Mouse (Mus musculus) large intestine, adult 2 months (tissue): Measurements from ENCODE around the gene Krt80. TPM values are rescaled to one million over a fixed set of nuclear protein-coding genes. Genes with fewer than 3 reads are reported as not detected.
A peak's percentile ranks its signal among the peaks of the same experiment; 100 is the strongest.

Source experiments
- DNase-seq: peaks from one replicate; pipeline ENCODE4 v3.0.0-alpha.2; 2012; ENCODE audit warnings: low read depth, low spot score
- WGBS: fragments of 180-500 bp; shearing (Covaris S2); methylation state at CpG from one replicate; pipeline ENCODE4 v1.1.7; 2018; 5-methylcytosine and 5-hydroxymethylcytosine counted together
- polyA plus RNA-seq: library from polyadenylated mRNA; depleted of rRNA; stranded (reverse); fragments of >200 nt; gene quantifications from 2 replicates; pipeline ENCODE4 v1.2.3, GENCODE M21; 2012; rRNA removed

Gene Krt80
- 1.0 and 1.1 TPM in 2 replicates for polyA plus RNA-seq

DNA sequence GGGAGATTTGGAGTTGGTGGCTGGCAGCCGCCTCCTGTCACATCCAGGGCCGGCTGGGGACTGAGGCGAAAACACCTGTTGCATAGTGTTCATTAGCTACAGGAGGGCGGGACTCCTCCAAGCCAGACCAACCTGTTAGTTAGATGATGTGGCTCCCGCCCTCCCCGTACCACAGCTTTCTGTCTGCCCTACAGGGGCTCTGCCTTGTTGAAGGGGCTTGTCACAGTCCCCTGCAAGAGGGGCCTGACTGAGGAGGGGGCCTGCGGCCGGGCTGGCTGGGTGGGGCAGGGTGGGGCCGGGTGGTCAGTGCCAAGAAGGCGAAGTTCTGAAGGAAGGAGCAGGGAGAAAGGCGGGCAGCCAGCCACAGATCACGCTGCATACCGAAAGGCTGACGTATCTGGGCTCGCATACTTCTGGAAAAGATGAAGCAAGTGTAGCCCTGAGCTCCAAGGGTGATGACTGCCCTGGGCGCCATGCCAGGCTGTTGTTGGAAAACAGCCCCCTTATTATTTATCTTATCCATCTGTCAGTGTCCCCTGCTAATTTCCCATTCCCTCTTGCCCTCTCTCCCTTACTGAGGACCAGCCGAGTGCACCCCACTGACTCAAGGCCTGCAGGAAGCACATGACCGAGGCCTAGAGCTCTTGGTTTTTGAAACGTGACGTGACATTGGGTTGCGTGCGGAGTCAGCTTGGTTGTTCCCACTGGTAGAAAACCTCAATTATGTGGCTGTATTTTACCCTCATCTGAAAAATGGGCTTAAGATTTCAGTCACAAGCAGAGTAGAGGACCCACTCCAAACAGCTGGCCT is at the start of gene Krt80:
Krt80 (minus strand) TSS at position 62 of the 811 bp plus-strand sequence.
- WGBS: 21% methylated on average over 22 of the region's 22 CpGs
- no peak for DNase-seq

DNA sequence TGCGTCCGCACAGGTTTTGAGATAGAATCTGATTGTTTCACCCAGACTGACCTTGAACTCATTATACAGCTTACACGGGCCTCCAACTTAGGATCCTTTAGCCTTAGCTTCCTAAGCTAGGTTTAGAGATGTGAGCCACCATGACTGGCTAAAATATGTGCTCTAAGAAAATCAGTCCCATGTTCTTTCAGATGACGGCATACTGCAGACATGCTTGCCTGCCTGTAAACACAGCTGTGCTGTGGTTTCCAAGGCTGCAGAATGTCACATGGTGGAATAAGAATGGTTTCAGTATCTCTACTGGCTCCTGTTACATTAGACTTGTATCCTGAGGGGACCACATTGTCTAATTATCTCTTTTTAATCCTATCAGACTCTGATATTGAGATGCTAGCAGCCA is 49.0 kb upstream of the Krt80 start:
- no peak for DNase-seq
- 80% methylated on average over 4 of the region's 4 CpGs for WGBS

DNA sequence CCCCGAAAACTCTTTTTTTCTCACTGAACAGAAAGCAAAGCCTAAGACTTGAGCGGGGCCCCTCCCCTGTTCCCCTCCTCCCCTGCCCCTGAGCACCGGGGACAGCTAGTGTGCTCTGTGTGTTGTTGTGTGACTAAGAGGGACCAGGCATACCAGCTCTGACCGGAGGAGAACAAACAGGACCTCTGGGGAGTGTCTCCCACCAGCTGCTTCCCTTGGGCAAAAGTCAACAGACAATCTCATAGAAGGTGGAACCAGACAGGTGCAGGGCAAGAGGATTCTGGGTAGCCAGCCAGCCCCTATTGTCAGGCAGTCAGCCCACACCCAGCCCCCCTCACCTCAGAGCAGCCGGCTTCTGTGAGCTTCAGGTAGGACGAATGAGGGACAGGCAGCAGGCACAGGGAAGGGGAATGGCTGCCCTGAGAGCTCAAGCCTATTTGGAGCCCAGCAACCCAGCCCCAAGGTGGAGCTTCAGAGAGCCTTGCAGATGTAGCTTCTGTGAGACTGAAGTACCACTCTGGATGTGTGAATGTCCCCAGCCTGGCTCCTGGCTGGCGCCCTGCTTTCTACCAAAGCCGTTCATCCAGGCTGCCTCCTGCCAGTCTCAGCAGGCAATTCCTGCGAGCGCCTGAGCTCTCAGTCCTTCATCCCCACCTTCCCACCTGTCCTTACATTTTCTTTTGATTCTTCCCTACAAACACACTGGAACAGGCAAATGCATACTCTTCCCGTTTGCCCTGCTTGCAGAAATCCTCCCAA is 45.0 kb upstream of the Krt80 start:
- WGBS: 28% methylated on average over 11 of the region's 11 CpGs
- peak; percentile 50 for DNase-seq

DNA sequence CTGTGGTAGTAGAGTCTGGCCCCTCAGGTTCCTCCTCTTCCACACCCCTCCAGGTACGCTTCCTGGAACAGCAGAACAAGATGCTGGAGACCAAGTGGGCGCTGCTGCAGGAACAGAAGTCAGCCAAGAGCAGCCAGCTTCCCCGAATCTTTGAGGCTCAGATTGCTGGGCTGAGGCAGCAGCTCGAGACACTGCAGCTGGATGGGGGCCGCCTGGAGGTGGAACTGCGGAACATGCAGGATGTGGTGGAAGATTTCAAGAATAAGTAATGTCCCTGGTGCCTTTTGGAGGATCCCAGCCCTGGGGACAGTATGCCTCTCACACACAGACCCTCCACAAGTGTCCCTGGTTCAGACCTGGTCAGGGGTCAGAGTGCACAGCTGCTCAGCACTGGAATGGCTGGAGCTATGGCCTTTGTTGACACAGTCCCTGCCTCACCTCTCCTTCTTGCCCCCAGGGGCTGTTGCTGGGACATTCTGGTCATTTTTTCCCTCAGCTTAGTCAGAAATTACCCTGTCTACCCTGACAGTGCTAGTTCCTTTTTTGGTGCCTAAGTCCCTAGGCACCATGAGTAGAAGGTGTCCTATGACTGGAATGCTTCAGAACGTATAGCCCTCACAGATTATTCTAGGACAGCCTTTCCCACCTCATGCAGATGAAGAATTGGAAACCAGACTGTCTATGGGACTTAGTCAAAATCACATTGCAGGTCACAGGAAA is 44.1 kb upstream of the Krt80 start:
- WGBS: 35% methylated on average over 7 of the region's 7 CpGs
- DNase-seq: no peak

DNA sequence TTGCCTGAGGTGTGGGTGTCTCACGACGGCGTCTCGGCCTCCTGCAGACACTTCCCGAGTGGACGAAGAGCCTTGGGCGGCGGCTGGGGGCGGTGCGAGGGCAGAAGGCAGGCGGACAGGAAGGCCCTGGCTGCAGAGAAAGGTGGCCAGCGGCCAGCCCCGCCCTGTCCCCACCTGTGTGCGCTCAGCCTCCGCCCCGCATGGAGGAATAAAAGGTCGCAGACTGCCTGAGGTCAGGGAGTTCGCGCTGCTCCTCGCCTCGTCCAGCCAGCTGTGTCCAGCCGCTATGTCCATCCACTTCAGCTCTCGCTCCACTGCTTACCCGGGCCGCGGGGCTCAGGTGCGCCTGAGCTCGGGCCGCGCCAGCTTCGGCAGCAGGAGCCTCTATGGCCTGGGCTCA is 42.2 kb upstream of the Krt80 start:
- 15% methylated on average over 31 of the region's 31 CpGs for WGBS
- peak; percentile 64 for DNase-seq

DNA sequence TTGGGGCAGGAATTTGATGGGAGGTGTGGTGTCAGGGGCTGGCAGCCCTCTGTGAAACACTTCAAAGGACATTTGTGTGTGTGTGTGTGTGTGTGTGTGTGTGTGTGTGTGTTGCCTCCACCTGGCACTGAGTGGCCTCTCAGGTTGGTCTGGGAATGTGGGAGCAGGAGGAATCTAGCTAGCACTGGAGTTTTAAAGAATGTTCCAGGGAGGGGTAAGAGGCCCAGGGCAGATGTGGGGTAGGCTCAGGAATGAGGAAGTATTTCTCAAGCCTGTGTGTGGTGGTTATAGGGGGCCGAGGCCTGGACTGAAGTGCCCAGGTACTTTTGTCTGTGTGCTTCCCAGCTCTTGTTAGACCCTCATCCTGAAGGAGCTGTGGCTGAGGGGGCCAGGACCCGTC is 40.8 kb upstream of the Krt80 start, which contains the start of gene Krt7:
Krt7 (plus strand) TSS at position 269 of the 400 bp plus-strand sequence.
- 22% methylated on average over 2 of the region's 2 CpGs for WGBS
- no peak for DNase-seq

DNA sequence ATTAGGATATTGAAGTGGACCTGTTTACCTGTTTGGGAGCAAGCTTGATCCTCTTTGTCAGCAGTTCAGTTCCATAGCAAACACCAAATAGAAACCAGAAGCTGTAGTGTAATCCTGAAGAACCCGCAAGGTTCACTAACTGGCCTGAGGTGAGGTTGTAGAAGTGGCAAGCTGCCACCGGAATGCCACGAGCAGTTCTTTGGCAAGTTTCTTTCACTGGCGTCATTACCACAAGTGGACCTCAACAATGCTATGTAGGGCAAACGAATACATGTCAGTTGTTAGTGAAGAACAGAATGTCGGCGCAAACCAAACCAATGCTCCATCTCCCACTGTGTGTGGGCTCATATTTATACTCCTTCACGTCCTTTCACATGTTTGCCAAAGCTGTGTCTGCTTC is 28.3 kb upstream of the Krt80 start:
- WGBS: 83% methylated on average over 8 of the region's 8 CpGs
- DNase-seq: no peak

DNA sequence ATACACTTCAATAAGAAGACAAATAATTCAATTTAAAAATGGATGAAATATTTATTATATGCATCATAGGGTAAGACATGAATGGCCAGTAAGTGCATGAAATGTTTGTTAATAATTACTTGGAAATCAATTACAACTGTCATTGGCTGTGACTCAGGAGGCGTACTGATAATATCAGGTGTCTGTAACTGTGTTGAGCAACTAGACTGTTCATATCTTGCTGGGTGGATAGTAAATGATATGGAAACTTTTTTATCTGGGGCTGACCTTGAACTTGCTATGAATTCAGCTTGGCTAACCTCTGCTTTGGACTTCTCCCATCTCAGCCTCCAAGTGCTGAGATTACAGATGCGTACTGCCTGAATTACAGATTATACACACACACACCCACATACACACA is 27.7 kb upstream of the Krt80 start:
- 97% methylated on average over 2 of the region's 2 CpGs for WGBS
- DNase-seq: no peak

DNA sequence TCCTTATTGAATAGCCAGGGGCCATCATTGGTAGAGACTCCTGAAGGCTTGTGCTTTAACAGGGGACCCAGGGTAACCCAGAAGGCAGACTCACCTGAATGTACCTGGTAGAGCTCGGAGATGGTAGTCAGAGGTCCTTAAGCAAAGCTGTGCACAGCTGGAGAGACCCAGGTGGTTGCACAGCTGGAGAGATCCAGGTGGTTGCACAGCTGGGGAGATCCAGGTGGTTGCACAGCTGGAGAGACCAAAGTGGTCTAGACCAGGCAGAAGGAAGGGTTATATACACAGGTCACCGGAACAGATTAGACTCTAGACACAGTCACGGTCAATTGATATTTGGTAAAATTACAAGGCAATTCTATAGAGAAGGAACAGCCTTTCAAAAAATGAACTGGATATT is 27.0 kb upstream of the Krt80 start:
- 93% methylated on average over 3 of the region's 3 CpGs for WGBS
- DNase-seq: no peak

DNA sequence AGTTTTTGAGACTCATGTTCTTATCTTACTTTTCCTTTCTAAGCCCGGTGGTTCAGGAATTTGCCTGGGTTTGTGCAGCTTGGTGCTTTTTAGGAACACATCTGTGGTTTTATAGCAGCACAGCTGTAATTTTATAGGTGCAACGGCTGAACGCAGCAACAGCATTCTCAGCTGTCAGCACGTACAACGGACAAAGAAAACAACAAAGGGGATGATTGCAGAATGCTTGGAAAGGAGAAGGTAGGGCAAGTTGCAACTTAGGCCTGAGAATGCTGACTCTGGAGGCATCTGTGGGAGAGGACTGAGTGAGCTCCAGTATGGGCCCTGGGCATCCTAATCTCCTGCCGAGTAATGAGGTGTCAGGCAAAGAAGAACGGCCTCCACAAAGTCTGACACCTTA is 26.5 kb upstream of the Krt80 start:
- DNase-seq: no peak
- WGBS: 55% methylated on average over 7 of the region's 7 CpGs

DNA sequence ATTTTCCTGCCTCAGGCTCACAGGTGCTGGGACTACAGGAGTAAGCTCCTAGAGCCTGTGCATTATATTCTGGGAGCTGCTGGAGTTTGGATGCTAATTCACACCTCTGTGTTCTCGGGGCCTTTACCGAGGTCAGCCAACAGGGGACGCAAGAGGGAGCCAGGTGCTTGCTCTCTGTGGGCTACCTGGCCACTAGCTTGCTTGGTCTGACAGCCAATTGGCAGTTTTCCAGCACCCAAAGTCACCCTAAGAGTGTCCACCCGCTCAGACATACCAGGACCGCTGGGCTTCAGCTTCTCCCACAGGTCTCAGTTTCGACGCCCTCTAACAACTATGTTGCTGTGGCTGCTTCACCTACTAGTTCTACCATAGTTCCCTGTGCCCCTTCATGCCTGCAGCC is 24.9 kb upstream of the Krt80 start:
- 74% methylated on average over 7 of the region's 7 CpGs for WGBS
- no peak for DNase-seq

DNA sequence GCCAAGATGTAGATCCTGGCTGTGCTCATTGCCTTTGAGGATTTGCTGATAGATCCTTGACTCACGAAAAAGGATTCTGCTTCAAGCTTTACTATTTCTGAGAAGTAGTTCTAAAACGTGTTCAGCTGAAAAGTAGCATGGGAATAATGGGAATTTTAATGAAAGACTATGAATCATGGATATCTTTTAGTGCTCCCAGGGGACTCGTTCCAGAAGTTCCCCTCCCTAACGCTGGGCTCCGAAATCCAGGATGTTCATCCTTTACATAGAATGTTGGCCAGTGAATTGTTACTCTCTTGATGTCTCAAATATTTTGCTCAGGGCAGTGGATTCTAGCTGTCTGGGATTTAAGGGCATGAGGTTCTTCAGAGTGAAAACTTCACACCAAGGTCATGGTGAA is 22.3 kb upstream of the Krt80 start:
- WGBS: 77% methylated on average over 5 of the region's 5 CpGs
- no peak for DNase-seq

DNA sequence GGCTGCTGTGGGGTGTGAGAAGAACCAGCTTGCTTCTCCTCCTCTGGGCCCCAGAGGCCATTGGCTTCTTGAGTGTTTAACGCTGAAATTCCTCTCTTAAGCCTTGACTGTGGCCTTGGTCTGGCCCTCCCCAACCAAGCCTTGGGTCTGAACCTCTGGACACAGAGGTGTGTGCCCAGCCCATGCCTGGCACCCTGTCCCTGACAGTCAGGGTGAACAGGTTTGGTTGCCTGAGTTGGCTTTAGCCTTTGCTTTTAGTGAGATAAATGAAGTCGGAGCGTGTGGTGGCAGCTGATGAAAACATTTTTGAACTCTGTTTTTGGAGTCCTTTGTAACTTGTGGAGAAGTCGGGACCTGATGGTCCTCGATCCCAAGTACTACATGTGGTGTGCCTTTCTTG is 20.2 kb upstream of the Krt80 start:
- DNase-seq: no peak

DNA sequence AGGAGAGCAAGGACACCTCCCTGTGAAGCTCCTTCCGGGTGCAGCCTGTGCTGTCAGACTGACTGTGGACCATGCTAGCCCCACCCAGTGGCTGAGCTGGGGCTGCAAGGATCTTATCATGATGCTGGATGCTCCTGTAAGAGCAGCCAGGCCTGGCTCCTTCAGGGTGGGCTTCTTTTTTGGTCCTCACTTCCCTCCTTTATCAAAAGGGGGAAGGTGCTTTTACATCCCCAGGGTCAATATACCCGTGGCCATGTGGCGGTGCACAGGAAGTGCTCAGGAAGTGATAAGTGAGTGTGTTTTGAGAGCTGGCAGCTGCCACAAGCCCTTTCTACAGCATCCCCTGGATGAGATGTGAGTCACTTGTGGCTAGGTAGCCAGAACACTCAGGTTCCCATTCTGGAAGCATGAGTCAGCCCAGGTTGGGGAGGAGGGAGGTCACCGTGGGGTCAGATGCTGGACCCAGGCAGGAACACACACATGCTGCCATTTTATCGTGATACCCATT is 18.1 kb upstream of the Krt80 start:
- WGBS: 34% methylated on average over 5 of the region's 5 CpGs
- DNase-seq: no peak

More for the DNA sequence above, 20.2 kb upstream of the Krt80 start:
- 70% methylated on average over 5 of the region's 5 CpGs for WGBS

DNA sequence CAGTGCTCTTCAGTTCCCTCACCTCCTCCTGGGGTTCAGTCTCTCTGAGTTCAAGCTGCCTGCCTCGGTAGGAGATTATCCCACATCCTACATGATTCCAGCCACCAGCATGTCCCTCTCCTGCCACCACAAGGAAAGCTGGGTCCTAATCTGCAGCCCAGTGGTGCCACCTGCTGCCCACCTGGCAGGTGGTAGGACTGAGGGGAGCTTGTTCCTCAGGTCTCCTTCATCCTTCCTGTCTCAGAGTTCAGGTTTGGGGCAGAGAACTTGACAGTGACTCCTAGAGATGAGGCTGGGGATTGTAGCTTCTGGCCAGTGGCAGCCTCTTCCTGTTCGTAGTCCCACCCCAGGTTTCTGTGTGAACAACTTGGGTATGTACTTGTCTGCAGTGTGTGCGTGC is 17.2 kb upstream of the Krt80 start:
- WGBS: 56% methylated on average over 3 of the region's 3 CpGs
- no peak for DNase-seq

DNA sequence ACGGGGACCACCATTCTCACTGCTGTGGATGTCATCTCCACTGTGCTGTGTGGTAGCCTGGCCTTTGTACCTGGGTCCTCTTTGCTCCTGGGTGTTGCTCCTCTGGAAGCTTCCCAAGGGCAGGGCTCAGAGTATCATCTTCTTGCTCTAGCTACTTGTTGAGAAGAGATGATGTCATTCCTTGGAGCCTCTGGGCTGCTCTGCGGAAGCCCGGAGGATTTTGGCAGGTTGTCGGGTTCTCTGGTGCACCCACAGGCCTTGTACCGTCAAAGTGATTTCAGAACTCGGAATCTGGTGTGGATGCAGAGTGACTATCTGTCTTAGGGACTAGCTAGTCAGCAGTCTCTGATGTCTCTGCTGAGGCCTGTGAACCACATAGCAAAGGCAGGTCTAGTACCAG is 15.1 kb upstream of the Krt80 start:
- 72% methylated on average over 6 of the region's 6 CpGs for whole genome bisulfite sequencing
- no peak for DNase-seq

DNA sequence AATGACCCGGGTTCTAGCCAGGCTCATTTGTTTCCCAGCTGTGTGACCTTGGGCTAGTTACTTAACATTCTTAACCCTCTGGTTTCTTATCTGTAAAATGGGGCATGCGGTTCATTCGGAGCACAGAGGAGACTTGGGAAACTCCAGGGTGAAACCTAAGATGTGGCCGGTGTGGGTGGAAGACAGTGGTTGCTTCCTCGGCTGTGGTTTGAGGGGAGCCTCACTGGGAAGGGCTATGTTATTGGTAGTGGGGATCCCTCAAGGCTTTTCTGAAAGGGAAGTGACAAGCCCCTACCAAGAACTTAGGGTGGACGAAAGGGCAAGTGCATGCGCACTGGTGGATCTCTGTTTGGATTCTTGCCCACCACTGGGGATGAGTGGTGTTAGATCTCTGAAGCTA is 14.6 kb upstream of the Krt80 start:
- DNase-seq: no peak
- 80% methylated on average over 7 of the region's 7 CpGs for WGBS

DNA sequence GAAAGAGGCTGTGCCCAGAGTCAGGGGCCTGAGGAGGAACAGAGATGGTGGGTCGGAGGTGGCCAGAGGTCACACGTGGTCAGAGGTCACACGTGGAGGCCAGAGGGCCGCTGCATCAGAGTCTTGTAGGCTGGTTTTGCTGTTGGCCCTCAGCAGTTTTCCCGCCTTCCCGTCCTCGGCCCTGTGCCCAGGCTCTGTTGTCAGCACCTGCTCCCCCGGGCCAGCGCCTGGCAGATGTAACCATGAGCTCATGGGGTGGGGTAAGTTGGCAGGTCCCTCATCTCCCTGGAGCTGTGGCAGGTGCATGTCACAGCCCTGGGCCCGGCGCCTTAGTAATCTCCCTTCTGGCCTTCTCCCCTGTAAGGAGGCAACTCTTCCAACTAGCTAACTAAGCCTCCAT is 12.8 kb upstream of the Krt80 start:
- DNase-seq: no peak
- WGBS: 36% methylated on average over 11 of the region's 11 CpGs

DNA sequence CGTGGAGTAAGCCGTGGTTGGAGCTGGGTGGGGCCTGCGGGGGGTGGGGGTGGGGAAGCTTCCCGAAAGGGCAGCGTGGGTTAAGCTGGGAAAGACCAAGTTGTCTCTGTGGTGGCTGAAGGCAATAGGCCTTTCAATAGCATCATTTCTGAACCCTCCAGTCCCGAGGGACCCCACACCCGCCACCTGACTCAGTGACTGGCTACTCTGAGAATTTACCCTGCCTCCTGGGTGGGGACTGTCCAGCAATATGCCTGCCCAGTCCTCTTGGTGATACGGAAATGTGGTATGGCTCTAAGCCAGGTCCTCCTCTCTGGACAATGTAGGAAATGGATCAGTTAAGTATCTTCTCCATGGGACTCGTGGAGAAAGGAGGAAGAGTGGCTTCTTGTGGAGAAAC is 11.8 kb upstream of the Krt80 start:
- no peak for DNase-seq
- WGBS: 66% methylated on average over 9 of the region's 9 CpGs

DNA sequence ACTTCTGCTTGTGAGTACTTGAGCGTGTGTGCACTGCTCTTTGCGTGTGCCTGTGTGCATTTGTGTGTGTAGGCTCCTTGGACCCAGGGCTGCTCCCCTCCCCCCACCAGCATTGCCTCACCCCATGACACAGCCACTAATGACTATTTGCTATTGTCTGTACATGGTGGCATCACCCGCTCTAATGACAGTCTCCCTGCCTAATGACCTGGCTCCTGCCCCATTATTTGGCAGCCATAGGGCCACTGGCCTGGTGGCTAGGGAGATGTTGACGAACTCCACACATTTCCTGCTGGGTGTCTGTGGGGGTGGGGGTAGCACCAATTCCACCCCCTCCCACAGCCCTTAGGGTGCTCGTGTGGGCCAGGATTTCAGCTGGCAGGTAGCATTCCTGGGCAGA is 8.7 kb upstream of the Krt80 start:
- DNase-seq: no peak
- 93% methylated on average over 5 of the region's 5 CpGs for WGBS
